Mouse (Mus musculus) urinary bladder, adult 2 months (tissue): ENCODE data around the gene Cacna1c. TPM values are rescaled to one million over a fixed set of nuclear protein-coding genes. Genes with fewer than 3 reads are reported as not detected.

ENCODE experiments used
- DNase-seq: peaks from one replicate; pipeline ENCODE4 v3.0.0; 2022; ENCODE audit warnings: low spot score
- polyA plus RNA-seq: library from polyadenylated mRNA; depleted of rRNA; stranded (reverse); fragments of >200 nt; gene quantifications from 2 replicates; pipeline ENCODE4 v1.2.3, GENCODE M21; 2012

Cacna1c gene
- polyA plus RNA-seq, 1 experiment: 11.2 TPM

DNA sequence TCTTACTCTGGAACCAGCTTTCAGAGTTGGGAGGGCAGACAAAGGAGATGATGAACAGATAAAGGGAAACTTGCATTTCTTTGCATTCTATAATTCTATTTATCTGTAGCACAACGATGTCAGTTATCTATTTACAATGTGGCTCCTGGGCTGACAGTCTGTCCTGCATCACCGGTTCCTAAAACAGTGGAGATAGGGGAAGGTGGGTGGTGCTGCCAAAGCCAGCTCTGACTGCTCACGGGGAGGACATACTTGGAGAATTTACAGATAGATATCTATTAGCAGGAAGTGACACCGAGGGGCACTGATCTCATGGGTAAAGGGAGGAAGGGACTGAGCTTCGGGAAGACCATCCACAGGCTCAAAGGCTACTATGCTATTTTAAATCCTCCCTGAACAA is 443.2 kb downstream of the Cacna1c start:
- no peak for DNase-seq

DNA sequence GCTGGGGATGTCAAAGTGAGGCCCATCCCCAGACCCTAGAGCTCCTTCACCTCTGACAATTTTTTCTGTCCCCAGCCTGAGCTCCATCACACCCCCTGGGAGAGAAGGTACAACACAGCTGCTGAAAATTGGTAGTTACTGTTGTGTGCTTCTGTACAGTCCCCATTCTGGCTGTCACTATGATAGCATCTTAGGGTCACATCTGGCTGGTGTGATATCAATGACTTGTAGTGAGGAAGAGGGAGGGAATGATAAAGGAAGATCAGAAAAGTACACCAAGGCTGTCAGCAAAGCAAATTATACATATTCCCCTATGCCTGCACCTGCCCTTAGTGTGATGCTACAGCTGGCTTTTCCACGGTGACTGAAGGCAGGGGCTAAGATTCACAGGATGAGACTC is 446.9 kb downstream of the Cacna1c start:
- DNase-seq: no peak

DNA sequence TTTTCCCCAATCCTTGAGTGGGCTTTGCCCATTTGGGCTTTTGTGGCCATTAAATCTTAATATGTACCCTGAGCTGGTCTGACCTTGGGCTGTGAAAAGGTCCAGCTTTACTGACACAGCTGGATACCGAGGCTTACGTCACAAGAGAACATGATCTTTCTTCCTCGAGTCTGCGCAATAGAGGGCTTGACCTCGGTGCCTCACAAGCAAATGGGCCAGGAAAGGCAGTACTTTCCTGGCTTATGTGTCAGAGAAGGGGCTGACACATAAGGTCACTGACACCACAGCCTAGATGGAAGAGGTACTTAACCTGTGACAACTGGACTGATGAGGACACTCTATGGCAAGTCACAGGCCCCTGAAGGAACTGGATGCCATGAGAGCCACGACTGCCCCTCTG is 453.5 kb downstream of the Cacna1c start:
- DNase-seq: no peak

DNA sequence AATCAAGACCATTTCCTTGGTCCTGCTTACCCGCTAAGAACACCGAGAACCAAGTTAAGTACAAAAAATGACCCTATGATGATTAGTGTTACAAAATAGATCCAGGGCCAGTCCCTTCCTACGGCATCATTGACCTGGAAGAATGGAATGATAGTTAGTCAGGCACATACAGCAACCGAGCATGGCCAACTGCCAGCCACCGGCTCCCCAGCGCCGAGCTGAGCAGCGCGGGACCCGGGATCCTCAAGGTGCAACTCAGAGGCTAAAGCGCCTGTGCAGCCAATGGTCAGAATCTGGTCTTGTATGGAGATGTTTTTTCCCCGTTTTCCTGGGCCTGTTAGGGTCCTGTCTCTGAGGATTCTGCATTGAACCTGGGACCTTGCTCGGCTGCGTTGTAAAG is 454.4 kb downstream of the Cacna1c start:
- DNase-seq: no peak

DNA sequence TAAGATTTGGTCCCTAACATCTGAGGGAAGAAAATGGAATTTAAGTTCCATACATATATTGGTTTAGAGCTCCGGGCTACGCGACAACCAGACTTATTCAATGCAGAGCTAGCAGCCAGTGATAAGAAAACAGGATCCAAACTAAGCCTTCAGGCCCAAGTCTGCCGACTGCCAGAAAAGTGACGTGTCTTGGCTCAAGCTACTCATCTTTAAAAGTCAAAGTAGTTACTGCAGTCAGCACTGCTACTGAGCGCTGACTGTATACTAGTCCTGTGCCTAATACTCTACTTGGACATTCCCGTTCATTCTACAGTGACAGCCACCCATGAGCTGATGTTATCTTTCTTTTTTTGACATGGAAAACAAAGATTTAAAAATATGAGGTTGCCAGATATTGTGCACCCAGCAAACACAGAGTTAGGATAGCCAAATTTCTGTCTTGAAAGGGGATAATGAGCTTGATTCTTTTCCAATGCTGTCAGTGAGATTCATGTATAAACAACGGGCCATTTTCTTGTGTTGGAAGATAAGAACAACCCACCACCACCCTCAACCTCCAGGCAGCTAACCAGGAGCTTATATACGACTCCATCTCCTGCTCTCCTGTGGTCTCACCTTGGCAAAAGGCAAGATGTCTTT is 456.1 kb downstream of the Cacna1c start:
- no peak for DNase-seq

DNA sequence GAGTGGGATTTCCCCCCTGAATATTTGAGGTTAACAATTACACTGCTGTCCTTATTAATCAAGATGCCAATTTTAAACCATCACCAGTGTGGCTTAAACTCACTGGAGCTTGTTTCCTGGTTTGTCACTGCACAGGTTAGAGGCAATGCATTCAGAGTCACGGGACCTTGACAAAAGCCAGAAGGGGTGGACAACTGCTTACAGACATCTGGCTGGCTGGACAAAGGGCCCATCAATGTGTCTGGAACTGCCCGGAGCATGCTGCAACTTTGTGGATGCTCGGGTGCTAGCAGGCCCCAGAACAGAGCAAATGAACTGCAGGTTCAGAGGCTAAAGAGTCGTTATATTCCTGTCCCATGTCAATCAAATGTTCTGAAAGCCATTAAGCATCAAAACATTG is 456.9 kb downstream of the Cacna1c start:
- no peak for DNase-seq

DNA sequence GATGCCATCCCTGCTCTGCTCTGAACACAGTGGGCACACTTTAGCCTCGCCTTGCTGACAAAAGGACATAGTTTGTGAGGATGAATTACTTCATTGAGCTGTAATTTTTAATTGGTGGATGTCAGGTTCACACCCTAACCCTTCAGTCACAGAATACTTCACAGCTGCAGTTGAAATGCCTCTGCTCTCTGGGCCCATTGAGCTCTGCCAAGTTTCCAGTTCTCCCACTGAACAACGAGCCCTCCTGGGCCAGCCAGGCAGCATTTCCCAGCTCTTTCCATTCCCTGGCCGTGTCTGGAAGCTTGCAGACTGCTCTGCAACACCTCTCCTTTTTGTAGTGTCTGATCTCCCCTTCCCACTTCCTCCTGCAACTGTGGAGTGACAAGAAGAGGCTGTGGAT is 457.6 kb downstream of the Cacna1c start:
- no peak for DNase-seq

DNA sequence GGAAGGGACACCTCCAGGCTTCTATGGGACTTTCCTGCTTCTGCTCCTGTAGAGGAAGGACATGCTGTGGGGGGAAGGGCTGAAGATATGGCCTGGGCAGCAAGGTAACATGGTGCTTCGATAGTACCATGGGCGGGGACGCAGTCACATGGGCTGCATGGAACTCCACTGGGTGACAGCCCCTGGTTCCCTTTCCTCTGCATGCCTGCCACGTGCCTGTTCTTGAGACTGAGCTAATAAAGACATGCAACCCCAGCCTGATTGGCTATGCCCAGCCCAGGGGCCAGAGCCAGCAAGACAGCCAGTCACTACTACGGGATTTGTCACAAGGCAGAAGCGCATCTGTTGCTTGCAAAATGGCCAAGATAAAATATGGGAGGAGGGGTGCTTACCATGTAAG is 459.1 kb downstream of the Cacna1c start:
- DNase-seq: no peak

DNA sequence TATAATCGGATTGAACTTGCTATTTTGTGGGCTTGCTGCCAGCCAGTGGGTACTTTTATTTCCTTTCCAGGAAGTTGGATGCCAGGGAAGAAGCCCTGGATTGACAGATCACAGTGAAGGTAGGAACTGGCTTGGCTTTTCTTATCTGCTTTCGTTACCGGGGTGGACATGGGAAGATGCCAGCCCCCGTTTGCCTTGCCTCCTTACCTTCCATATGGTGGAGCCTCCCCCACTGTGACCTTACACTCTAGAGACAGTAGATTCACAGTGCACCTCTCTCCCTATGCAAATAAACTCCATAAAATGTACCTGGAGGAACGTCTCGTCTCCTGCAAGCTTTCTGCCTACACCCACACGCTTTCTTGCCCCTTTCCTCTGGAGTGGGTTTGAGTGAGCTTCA is 459.7 kb downstream of the Cacna1c start:
- DNase-seq: no peak

DNA sequence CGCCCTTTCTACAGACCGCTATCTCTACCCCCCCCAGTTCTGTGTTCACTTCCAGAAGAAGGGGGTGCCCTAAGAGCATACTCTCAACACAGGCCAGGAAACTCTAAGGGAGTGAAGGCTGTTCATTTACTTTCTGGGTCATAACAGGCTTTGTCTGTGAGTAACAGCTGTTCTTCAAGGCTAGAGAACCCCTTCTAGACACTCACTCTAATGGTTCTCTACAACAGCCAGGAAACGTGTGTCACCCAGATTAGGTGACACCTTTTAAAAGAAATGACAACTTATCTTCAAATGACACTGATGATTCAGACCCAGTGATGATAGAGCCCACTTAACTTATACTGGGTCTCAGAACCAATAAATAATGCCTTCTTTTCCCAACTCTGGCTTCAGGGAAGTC is 461.1 kb downstream of the Cacna1c start:
- DNase-seq: no peak

DNA sequence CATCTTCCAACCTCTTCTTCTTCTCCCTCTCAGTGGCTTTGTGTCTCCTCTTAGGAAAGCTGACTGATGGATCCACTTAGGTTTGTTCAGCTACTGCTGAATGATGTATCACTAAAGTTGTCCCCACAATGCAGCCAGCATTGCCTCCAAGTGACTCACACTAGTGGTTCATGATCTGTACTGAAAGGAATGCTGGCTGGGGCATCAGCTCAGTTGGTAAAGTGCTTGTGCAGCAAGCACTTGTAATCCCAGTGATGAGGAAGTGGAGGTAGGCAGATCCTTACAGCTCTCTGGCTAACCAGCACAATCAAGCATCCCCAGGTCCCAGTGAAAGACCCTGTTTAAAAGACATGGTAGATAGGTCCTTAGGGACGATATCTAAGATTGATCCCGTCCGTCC is 464.3 kb downstream of the Cacna1c start:
- no peak for DNase-seq

DNA sequence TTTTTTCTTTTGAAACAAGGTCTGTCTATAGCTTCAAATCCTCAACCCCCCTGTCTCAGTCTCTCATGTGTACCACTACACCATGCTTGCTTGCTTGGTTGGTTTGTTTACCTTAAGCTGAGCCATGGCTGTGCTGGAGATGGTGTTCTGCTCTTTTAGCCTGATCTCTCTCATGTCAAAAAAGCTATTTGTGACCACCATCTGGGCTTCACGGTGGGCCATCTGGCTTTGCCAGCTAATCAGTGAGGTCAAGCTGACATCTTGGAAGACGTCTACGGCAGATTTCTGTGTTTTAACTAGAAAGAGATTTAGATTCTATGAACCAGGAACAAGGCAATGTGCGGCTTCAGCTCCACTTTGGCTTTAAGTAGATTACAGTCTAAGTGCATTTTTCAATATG is 471.3 kb downstream of the Cacna1c start:
- DNase-seq: no peak

DNA sequence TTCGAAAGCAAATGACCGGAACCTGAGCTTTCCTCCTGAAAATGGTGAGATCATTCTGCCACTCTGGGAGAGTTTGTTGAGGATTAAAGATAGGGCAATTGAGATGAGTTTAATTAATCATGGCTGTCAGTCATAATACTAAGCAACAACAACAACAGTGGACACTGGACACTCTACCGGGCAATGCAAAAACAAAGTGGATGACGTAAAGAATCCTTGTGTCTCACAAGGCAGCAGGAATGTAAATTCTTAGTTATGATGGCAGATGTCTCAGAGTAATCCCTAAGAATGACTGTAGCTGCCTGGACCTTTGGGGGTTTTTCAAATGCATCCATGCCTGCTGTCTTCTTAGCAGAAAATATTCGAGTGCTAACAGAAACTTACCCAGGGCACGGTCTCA is 471.8 kb downstream of the Cacna1c start:
- DNase-seq: no peak

DNA sequence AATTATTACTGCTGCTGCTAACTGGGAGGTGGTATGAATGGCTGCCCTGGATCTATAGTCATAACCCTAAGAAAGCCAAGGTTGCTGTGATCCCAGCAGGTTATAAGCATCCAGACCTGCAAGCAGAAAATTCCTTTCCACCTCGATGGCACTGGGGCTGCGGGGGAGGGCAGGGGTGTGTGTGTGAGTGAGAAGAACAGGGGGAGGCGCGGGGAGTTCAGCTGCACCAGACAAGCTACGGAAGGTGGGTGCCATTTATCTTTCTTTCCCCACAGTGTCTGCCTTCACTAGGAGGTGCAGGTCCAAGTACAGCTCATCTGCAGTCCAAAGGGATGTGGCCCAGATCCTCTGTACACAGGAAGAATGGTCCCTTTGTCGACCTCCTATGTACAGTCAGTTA is 473.9 kb downstream of the Cacna1c start:
- DNase-seq: no peak

DNA sequence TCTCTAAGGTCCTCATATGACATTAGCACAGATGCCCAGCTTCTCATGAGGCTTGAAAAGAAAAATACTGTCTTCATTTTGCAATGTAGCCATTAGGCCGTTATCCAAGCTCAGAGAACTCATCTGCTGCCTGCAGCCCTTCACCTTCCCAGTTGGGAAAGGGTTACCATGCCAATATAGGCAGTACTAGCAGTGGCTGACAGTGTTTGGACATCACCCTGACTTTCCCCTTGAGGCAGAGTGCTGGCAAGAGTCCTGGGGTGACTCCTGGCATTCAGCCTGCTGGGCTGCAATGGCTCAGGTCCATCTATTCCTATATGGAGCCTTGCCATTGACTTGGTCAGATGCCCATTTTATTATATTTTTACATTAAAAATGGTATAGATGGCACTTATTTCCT is 476.7 kb downstream of the Cacna1c start:
- DNase-seq: no peak

DNA sequence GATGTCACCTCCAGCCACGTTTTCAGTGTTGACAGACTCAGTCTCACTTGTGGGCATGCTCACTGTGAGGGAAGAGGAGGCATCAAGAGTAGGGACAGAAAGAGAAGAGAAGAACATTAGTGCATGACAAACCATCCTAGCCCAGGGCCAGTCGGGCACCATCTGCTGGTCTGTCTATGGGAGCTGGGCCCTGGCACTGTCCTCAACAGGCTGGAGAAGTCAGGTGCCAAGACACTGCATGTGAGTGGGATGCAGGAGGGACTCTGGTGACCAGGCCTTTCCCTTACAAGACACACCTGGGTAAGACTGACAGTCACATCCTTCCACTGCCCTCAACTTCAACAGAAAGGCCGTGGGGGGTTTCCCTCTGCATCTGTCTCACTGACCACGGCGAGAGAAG is 482.9 kb downstream of the Cacna1c start:
- no peak for DNase-seq

DNA sequence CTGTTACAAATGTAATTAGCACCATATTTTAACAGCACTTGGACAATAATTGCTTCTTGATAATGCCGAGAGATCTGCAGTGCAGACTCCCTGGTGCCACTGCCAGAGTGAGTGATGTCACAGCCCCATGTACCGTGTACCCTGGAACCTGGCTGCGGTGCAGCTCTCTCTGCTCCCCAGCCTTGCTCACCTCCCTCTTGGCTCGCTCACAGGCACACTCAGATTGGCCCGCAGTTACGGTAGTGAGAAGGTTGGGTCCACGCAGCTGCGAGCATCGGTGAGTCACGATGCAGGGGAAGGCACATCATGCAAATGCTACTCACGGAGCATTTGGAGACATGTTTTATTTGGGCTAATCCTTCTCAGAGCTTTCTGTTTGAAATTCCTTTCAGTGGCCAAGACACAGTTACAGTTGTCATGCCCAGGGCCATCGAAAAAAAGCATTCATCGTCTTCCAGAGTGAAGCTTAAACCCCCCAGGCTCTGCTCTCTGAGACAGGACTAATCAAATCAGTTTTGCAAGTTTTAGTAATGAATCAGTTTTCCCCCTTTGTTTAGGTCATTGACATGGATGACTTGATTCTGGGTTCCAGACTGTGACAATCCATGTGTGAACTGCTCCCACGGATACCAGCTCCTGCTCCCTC is 484.4 kb downstream of the Cacna1c start:
- no peak for DNase-seq

DNA sequence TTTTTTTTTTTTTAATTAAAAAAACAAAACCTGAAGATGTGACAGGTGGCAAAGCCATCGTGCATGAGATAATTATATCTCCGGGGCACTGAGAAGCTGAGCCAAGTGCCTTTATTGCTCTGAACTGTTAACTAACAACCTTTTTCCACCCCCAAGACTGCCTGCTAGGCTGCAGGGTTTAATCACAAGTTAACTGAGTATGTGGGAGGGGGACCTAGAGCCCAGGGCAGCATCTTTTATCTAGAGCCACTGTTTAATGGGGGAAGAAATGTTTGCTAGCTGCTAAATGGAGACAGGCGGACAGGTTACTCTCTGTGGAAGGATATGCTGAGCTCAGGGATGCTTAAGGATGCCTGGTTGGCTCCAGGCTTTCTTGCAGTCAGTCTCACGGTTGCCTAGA is 489.2 kb downstream of the Cacna1c start:
- DNase-seq: no peak

DNA sequence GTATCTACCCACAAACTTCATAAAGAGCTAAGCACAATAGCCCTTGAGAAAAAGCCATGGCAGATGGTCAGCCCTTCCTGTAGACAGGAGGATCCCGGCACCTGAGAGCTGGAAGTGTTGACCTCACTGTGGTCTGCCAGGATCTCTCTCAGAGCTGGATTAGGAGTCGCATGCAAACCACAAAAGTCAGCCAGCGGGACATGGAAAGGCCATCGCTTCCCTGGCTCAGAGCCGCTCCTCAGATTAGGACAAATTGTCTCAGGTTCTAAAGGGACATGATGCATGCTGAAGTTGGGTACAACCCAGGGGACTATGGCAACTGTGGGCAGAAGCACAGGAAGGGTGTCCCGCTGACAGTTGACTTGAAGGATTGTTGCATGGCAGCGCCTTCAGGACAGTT is 490.4 kb downstream of the Cacna1c start:
- DNase-seq: no peak

DNA sequence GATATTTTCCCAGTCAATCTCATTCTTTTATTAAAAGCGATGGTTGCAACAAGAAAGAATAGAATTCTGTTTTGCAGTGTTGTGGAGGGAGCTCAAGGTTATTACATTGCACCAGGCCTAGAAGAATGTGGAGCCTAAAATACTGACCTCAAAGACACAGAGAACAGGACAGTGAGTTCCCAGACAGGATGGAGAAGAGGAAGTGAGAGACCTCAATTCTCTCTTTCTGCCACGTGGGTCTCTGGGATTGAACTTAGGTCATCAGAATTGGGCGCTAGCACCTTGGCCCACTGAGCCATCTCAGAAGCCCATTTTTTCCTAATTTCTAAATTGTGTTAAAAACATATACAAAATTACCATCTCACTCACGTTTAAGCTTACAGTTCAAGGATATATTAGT is 501.6 kb downstream of the Cacna1c start:
- DNase-seq: no peak

DNA sequence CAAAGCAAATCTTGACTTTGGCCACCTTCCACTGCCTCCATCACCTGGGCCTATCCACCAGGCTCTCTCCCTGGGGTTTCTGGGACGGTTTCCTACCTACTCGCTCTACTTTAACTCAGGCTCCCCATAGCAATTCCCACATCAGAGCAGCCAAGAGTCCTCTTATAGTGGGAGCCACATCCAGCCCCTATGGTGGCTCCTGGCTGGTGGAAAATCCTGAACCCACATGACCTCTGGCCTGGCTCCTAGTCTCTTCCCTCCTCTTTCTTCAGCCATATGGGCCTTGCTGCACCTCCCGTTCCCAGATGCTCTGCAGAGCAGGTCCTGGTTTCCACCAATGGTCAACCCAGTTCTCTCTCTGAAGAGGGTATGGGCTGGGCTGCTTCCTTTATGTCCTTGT is 506.8 kb downstream of the Cacna1c start:
- DNase-seq: no peak

DNA sequence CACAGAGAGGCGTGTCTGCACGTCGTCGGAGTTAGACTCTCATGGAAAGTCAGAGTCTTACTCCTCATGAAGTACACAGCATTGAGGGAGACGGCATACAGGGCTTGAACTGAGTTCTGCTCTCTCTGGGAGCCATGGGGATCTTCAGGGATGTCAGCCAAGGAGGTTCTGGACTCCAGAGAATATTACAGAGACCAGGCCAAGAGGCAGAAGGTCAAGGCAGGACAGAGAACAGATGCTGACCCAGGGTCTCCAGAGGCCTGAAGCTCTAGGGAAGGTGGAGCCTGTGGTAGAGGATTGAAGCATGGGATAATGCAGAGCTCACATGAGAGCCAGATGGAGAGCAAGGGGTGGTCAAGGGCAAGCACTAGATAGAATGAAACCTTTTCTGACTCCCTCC is 507.4 kb downstream of the Cacna1c start:
- DNase-seq: no peak

DNA sequence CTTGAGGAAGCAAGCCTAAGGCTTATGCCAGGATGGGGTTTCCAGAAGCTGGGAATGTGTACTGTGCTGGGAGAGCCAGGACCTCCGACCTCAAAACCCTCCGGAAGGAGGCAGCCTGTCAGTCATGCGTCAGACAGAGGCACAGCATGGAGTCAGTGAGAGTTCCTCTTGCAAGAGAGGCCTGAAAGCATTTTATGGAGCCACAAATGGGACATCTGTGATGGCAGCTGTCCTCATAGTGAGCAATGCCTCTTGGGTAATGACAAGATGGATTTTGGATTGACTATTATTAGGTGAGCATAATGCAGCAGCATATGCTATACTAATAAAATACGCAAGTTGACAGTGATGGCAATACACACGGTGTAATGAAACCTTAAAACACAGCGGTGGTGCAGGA is 515.4 kb downstream of the Cacna1c start:
- DNase-seq: no peak

DNA sequence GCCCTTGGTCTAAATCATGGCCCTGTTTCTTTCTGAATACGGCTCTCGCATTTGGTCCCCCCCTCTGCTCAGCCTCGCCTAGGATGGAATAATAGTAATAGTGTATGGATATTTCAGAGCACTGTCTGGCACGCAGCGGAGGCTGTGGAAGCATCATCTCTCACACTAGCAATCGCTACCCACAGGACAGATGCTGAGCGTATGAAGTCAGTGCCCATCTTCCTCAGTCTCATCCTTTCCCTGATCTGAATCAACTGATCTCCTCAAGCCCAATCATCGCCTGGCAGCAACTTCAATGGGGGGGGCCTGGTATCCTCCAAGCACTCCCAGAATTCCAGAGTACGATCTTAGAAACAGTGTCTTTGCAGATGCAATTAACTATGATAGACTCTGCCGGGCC is 518.2 kb downstream of the Cacna1c start:
- DNase-seq: no peak
